Mouse (Mus musculus) limb, embryonic 11.5 days (tissue): ENCODE results near the gene Mgat5b. TPM values are rescaled to one million over a fixed set of nuclear protein-coding genes. Genes with fewer than 3 reads are reported as not detected.

Experiments
- ATAC-seq: fragments of 200-750 bp; cut with Nextera tagmentation; 2 replicates; pipeline ENCODE4 v1.8.0; 2017; ENCODE audit warnings: low read depth; ENCODE audit not compliant: insufficient number of reproducible peaks, low FRiP score, low TSS enrichment
- DNase-seq: peaks from one replicate; pipeline ENCODE4 v3.0.0-alpha.2; 2015; ENCODE audit warnings: low spot score
- H3K27ac ChIP-seq: fragments of 300-500 bp; sonication (generic); replicated peaks from 2 replicates; pipeline ENCODE4 v1.5.1; 2014; ENCODE audit warnings: low read depth, mild to moderate bottlenecking, low read length
- H3K27me3 ChIP-seq: fragments of 300-500 bp; sonication (generic); 2 replicates; pipeline ENCODE4 v1.6.1; 2014; ENCODE audit warnings: mild to moderate bottlenecking, low read length, mixed read lengths; ENCODE audit not compliant: control insufficient read depth, insufficient read depth
- H3K36me3 ChIP-seq: fragments of 300-500 bp; sonication (generic); 2 replicates; pipeline ENCODE4 v1.6.1; 2014; ENCODE audit warnings: mild to moderate bottlenecking, low read length, moderate library complexity, mixed read lengths; ENCODE audit not compliant: control insufficient read depth, insufficient read depth
- H3K4me1 ChIP-seq: fragments of 300-500 bp; sonication (generic); 2 replicates; pipeline ENCODE4 v1.6.1; 2014; ENCODE audit warnings: low read length, mixed read lengths; ENCODE audit not compliant: control insufficient read depth, insufficient read depth
- H3K4me2 ChIP-seq: fragments of 300-500 bp; sonication (generic); 2 replicates; pipeline ENCODE4 v1.6.1; 2014; ENCODE audit warnings: low read depth, mild to moderate bottlenecking, moderate library complexity; ENCODE audit not compliant: severe bottlenecking
- H3K4me3 ChIP-seq: fragments of 300-500 bp; sonication (generic); 2 replicates; pipeline ENCODE4 v1.5.1; 2014; ENCODE audit warnings: low read depth, low read length
- H3K9ac ChIP-seq: fragments of 300-500 bp; sonication (generic); 2 replicates; pipeline ENCODE4 v1.6.1; 2014; ENCODE audit warnings: mild to moderate bottlenecking, low read length
- H3K9me3 ChIP-seq: fragments of 300-500 bp; sonication (generic); 2 replicates; pipeline ENCODE4 v1.6.1; 2016; ENCODE audit warnings: low read length; ENCODE audit not compliant: control insufficient read depth
- WGBS: fragments of 180-500 bp; shearing (Covaris S2); extraction: QIAGEN DNeasy Blood & Tissue Kit; methylation state at CpG from one replicate; pipeline ENCODE4 v1.1.7; 2014; 5-methylcytosine and 5-hydroxymethylcytosine counted together
- polyA plus RNA-seq: library from polyadenylated mRNA; unstranded; fragments of >200 nt; fragmentation: Nextera tagmentation; extraction: Ambion mirVana; gene quantifications from 2 replicates; pipeline ENCODE4 v1.2.1, GENCODE M21; 2014

The Mgat5b gene
- polyA plus RNA-seq, 1 experiment from 2014 or later, result 0.99 TPM

DNA sequence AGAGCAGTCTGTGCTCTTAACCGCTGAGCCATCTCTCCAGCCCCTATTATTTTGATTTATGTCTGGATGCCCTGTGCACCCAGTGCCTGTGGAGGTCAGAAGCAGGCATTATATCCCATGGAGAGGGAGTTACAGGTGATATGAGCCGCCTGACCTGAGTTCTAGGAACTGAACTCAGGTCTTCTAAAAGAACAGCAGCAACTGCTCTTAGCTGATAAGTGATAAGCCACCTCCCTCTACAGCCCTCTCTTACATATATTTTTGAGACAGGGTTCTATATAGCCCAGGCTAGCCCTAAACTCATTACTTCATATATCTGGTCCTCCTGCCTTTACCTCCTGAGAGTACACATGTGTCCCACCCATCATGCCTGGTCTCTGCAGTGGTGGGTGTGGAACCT lies 102.4 kb downstream of the Mgat5b start:
- no peak overlapping the region for H3K4me2 ChIP-seq
- H3K27me3 ChIP-seq, result no peaks in the 10 kb centered on the region
- H3K4me1 ChIP-seq, result peaks cover 16% of the 10 kb centered on the region
- 77% methylated on average over 2 of the region's 2 CpGs for WGBS
- no peak overlapping the region for H3K9ac ChIP-seq
- H3K27ac ChIP-seq, result no peak overlapping the region
- no peaks in the 10 kb centered on the region for H3K36me3 ChIP-seq
- H3K4me3 ChIP-seq, result no peak overlapping the region
- H3K9me3 ChIP-seq, result no peaks in the 10 kb centered on the region
- ATAC-seq, result no peak
- no peak for DNase-seq

GRCm38 (mm10) chr11:117023537-117023936 lies 104.9 kb downstream of the Mgat5b start:
- H3K36me3 ChIP-seq, result no peaks in the 10 kb centered on the region

DNA sequence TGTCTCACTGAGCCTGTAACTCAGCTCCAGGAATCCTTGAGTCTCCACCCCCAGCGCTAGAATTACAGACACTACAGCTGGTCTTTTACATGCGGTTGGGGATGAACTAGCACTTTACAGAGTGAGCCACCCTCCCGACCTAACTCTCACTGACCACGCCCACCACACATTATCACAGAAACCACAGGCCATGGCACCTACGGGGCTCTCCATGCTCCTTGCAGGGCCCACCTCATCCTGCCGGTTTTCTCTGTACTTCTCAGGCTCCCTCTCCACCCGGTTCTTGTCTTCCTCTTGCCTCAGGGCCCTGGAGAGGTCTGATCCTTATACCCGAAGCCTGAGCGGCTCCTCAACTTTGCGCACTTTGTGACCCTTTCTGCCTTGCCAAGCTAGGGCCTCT lies 109.0 kb downstream of the Mgat5b start:
- H3K27me3 ChIP-seq, result peaks cover 4% of the 10 kb centered on the region; the same call in 1 of the 2 replicates
- no peaks in the 10 kb centered on the region; the same call in 1 of the 2 replicates for H3K4me1 ChIP-seq
- no peak for DNase-seq
- H3K9ac ChIP-seq, result no peak overlapping the region
- no peak for ATAC-seq
- no peak overlapping the region for H3K27ac ChIP-seq
- H3K9me3 ChIP-seq, result no peaks in the 10 kb centered on the region
- no peaks in the 10 kb centered on the region for H3K36me3 ChIP-seq
- H3K4me3 ChIP-seq, result no peak overlapping the region
- no peak overlapping the region for H3K4me2 ChIP-seq
- WGBS, result 45% methylated on average over 10 of the region's 10 CpGs

More at GRCm38 (mm10) chr11:117023537-117023936, 104.9 kb downstream of the Mgat5b start:
- peaks cover 1% of the 10 kb centered on the region for H3K4me1 ChIP-seq
- no peak overlapping the region for H3K27ac ChIP-seq
- no peak overlapping the region for H3K9ac ChIP-seq
- no peaks in the 10 kb centered on the region for H3K9me3 ChIP-seq
- H3K27me3 ChIP-seq, result peaks cover 4% of the 10 kb centered on the region; the same call in 1 of the 2 replicates
- no peak for DNase-seq
- 91% methylated on average over 3 of the region's 3 CpGs for WGBS
- no peak for ATAC-seq
- no peak overlapping the region for H3K4me3 ChIP-seq
- H3K4me2 ChIP-seq, result no peak overlapping the region

GRCm38 (mm10) chr11:117028861-117029568 lies 110.4 kb downstream of the Mgat5b start:
- no peak for DNase-seq

GRCm38 (mm10) chr11:117029569-117029955 lies 110.9 kb downstream of the Mgat5b start:
- Histone ChIP-seq H3K4me2 (no peak overlapping the region), H3K27ac (no peak overlapping the region), H3K9ac (no peak overlapping the region), H3K27me3 (peaks cover 4% of the 10 kb centered on the region; the same call in 1 of the 2 replicates), H3K4me3 (no peak overlapping the region), H3K4me1 (no peaks in the 10 kb centered on the region; the same call in 1 of the 2 replicates), H3K36me3 (no peaks in the 10 kb centered on the region), H3K9me3 (no peaks in the 10 kb centered on the region)
- 84% methylated on average over 3 of the region's 3 CpGs for WGBS
- no peak for ATAC-seq
- DNase-seq, result no peak

More at GRCm38 (mm10) chr11:117028861-117029568, 110.4 kb downstream of the Mgat5b start:
- no peak for ATAC-seq
- H3K9ac ChIP-seq, result 0 out of 2 replicates have a peak overlapping the region, but pooled peaks have one; percentile 30
- no peak overlapping the region for H3K4me2 ChIP-seq
- H3K4me1 ChIP-seq, result no peaks in the 10 kb centered on the region; the same call in 1 of the 2 replicates
- no peak overlapping the region for H3K4me3 ChIP-seq
- no peaks in the 10 kb centered on the region for H3K36me3 ChIP-seq
- no peak overlapping the region for H3K27ac ChIP-seq
- 64% methylated on average over 19 of the region's 19 CpGs for WGBS
- H3K27me3 ChIP-seq, result peaks cover 4% of the 10 kb centered on the region; the same call in 1 of the 2 replicates
- no peaks in the 10 kb centered on the region for H3K9me3 ChIP-seq

DNA sequence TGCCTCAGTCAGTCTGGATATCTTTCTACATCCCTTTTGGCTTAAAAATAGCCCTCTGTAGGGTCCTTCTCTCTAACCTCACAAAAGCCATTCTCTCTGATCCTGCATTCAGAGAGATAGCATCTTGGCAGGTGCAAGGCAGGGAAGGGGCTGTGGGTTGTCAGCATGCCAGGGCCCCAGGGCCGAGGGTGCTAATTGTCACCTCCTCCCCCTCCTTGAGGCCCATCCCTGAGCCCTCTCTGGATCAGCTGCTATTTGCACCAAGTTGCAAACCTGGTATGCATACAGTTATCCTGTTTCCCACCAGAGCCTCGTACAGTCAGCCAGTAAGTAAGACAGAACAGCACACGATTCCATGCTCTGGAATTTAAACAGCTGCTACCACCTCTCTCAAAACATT lies 111.4 kb downstream of the Mgat5b start:
- 33% methylated on average over 3 of the region's 3 CpGs for WGBS
- Histone ChIP-seq H3K36me3 (no peaks in the 10 kb centered on the region), H3K27ac (no peak overlapping the region), H3K9me3 (no peaks in the 10 kb centered on the region), H3K4me2 (no peak overlapping the region), H3K27me3 (peaks cover 4% of the 10 kb centered on the region; the same call in 1 of the 2 replicates), H3K4me1 (no peaks in the 10 kb centered on the region; the same call in 1 of the 2 replicates), H3K4me3 (no peak overlapping the region), H3K9ac (no peak overlapping the region)
- ATAC-seq (no peak), DNase-seq (no peak)

- no peak overlapping the region for H3K9ac ChIP-seq
- H3K4me2 ChIP-seq, result no peak overlapping the region
- no peak overlapping the region for H3K27ac ChIP-seq
- H3K4me3 ChIP-seq, result no peak overlapping the region
- no peaks in the 10 kb centered on the region for H3K9me3 ChIP-seq
- H3K36me3 ChIP-seq, result no peaks in the 10 kb centered on the region
- WGBS, result 63% methylated on average over 8 of the region's 8 CpGs
- ATAC-seq, result no peak
- no peak for DNase-seq
- H3K27me3 ChIP-seq, result peaks cover 4% of the 10 kb centered on the region; the same call in 1 of the 2 replicates
- no peaks in the 10 kb centered on the region; the same call in 1 of the 2 replicates for H3K4me1 ChIP-seq
These were observed 111.9 kb downstream of the Mgat5b start for GRCm38 (mm10) chr11:117030471-117031101.

- H3K27ac ChIP-seq, result no peak overlapping the region
- no peak for DNase-seq
- H3K4me3 ChIP-seq, result no peak overlapping the region
- H3K4me1 ChIP-seq, result peaks cover 4% of the 10 kb centered on the region; the same call in 1 of the 2 replicates
- H3K9ac ChIP-seq, result no peak overlapping the region
- ATAC-seq, result no peak
- WGBS, result 24% methylated on average over 4 of the region's 4 CpGs
- H3K4me2 ChIP-seq, result no peak overlapping the region
- H3K9me3 ChIP-seq, result no peaks in the 10 kb centered on the region
- no peaks in the 10 kb centered on the region for H3K36me3 ChIP-seq
- H3K27me3 ChIP-seq, result peaks cover 4% of the 10 kb centered on the region; the same call in 1 of the 2 replicates
These were observed 112.6 kb downstream of the Mgat5b start for GRCm38 (mm10) chr11:117031249-117031648.
